Mouse (Mus musculus) stomach, postnatal 0 days (tissue): ENCODE results near the gene Creld2.

Experiments used
- CTCF ChIP-seq: IDR thresholded peaks from 2 replicates; pipeline ENCODE4 v1.5.1; 2016; ENCODE audit warnings: antibody characterized with exemption, low read depth, mild to moderate bottlenecking, moderate library complexity
- EP300 ChIP-seq: optimal IDR thresholded peaks from 2 replicates; pipeline ENCODE3; 2016; ENCODE audit warnings: antibody characterized with exemption

- no peak for TF ChIP-seq CTCF
- no peak for TF ChIP-seq EP300
Measured at GRCm38 (mm10) chr15:88799950-88800371, 19.5 kb upstream of the Creld2 start.
